Comparison of ENCODE assay signal across 8 mouse cellular contexts in the genomic region with DNA sequence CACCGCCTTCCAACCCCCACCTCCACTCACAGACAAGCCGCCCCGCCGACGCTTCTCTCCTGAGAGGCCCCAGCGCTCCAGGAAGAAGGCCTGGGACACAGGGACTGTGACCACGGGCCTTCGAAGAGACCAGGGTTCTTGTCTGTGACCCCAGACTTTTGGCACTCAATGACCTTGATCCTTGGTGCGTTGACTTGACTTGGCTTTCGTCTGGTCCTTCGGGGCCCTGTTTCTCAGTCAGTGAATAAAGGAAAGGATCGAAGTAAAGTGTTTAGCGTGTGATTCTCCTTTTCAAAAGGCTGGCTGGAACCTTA.
DNase-seq lines count a peak whose midpoint lies in the region; ATAC-seq and TF ChIP-seq lines count a peak whose summit lies in the region.

No protein-coding gene starts in this region.

- H3K4me1 ChIP-seq in kidney, adult 2 months (ENCODE audit: control insufficient read depth, insufficient read depth, low read length), result peaks cover 9% of the 10 kb centered on the region
- H3K4me1 ChIP-seq in cortical plate, adult 2 months (ENCODE audit: control insufficient read depth, insufficient read depth, low read length), result no peaks in the 10 kb centered on the region
- H3K4me1 ChIP-seq in hindbrain, embryonic 15.5 days (replicated peaks), result peaks cover 34% of the 10 kb centered on the region
- no peaks in the 10 kb centered on the region for H3K4me1 ChIP-seq in midbrain, postnatal 0 days (ENCODE audit: insufficient read depth, low read length)

- DNase-seq in kidney, adult 2 months, result no peak
- DNase-seq in kidney, postnatal 4 days, result no peak
- DNase-seq in midbrain, postnatal 0 days (ENCODE audit: low spot score), result no peak
- no peak for DNase-seq in left cerebral cortex, adult 11 months (ENCODE audit: low spot score)
- no peak for DNase-seq in cerebellum, postnatal 14 days
- no peak for DNase-seq in layer of hippocampus, adult 18-20 months (ENCODE audit: low spot score in 2 of 2)

- H3K9me3 ChIP-seq in hindbrain, embryonic 15.5 days, result no peaks in the 10 kb centered on the region
- no peaks in the 10 kb centered on the region for H3K9me3 ChIP-seq in midbrain, postnatal 0 days (ENCODE audit: low read length)

- TF ChIP-seq POLR2A in kidney, adult 2 months (IDR thresholded peaks at IDR 0.05; ENCODE audit: low read depth, low read length), result no peak
- TF ChIP-seq POLR2A in cortical plate, adult 2 months (IDR thresholded peaks at IDR 0.05; ENCODE audit: extremely low read depth, insufficient read depth, low read length), result no peak

- H3K27ac ChIP-seq in kidney, adult 2 months (ENCODE audit: insufficient read depth, low read depth, low read length), result peak overlapping the region; percentile 95
- peak overlapping the region; percentile 86; the same call in 1 of the 2 replicates for H3K27ac ChIP-seq in cortical plate, adult 2 months (ENCODE audit: insufficient read depth, low read length)
- peak overlapping the region; percentile 92 for H3K27ac ChIP-seq in hindbrain, embryonic 15.5 days (replicated peaks)
- H3K27ac ChIP-seq in midbrain, postnatal 0 days (ENCODE audit: low read depth, low read length), result peak overlapping the region; percentile 81

- H3K4me2 ChIP-seq in hindbrain, embryonic 15.5 days, result peak overlapping the region; percentile 88
- H3K4me2 ChIP-seq in midbrain, postnatal 0 days (ENCODE audit: low read depth, low read length, poor library complexity, severe bottlenecking), result peak overlapping the region; percentile 85

- peak overlapping the region; percentile 60 for H3K4me3 ChIP-seq in kidney, adult 2 months (ENCODE audit: insufficient read depth, low read depth, low read length)
- peak overlapping the region; percentile 63; the same call in 1 of the 2 replicates for H3K4me3 ChIP-seq in cortical plate, adult 2 months (ENCODE audit: insufficient read depth, low read length)
- peak overlapping the region; percentile 51 for H3K4me3 ChIP-seq in hindbrain, embryonic 15.5 days
- H3K4me3 ChIP-seq in midbrain, postnatal 0 days (ENCODE audit: low read depth, low read length), result peak overlapping the region; percentile 48

- 5% methylated on average over 13 of the region's 13 CpGs for WGBS in kidney, adult 2 months
- WGBS in hindbrain, embryonic 15.5 days, result 6% methylated on average over 12 of the region's 13 CpGs
- WGBS in midbrain, postnatal 0 days, result 4% methylated on average over 12 of the region's 13 CpGs

- no peaks in the 10 kb centered on the region for H3K36me3 ChIP-seq in kidney, adult 2 months (ENCODE audit: control insufficient read depth, insufficient read depth, low read length)
- H3K36me3 ChIP-seq in hindbrain, embryonic 15.5 days, result no peaks in the 10 kb centered on the region
- no peaks in the 10 kb centered on the region for H3K36me3 ChIP-seq in midbrain, postnatal 0 days (ENCODE audit: insufficient read depth, low read length)

- no peaks in the 10 kb centered on the region for H3K27me3 ChIP-seq in kidney, adult 2 months (replicated peaks; ENCODE audit: control insufficient read depth, insufficient read depth, low read length)
- H3K27me3 ChIP-seq in hindbrain, embryonic 15.5 days, result peaks cover 39% of the 10 kb centered on the region
- peaks cover 10% of the 10 kb centered on the region; the same call in 1 of the 2 replicates for H3K27me3 ChIP-seq in midbrain, postnatal 0 days (ENCODE audit: insufficient read depth, low read length)

- H3K9ac ChIP-seq in hindbrain, embryonic 15.5 days, result 0 out of 2 replicates have a peak overlapping the region, but pooled peaks have one; percentile 56
- no peak overlapping the region for H3K9ac ChIP-seq in midbrain, postnatal 0 days (replicated peaks; ENCODE audit: low read length, poor library complexity, severe bottlenecking)

- no peak for ATAC-seq in hindbrain, embryonic 15.5 days (ENCODE audit: low FRiP score, low read depth)
- no peak for ATAC-seq in midbrain, postnatal 0 days (ENCODE audit: low FRiP score)

- no peak for TF ChIP-seq CTCF in kidney, adult 2 months (conservative IDR thresholded peaks at IDR 0.05; ENCODE audit: insufficient read depth, insufficient read length, low read depth, low read length)
- TF ChIP-seq CTCF in cortical plate, adult 2 months (IDR thresholded peaks at IDR 0.05; ENCODE audit: extremely low read depth, insufficient read depth, low read length), result no peak
- TF ChIP-seq CTCF in midbrain, postnatal 0 days (IDR thresholded peaks at IDR 0.05), result no peak
